Mouse (Mus musculus) liver, postnatal 0 days (tissue): ENCODE data around the gene Pip4k2a.

Source experiments
- CTCF ChIP-seq: sonication (generic); IDR thresholded peaks from 2 replicates; pipeline ENCODE4 v1.5.1; 2016; ENCODE audit warnings: antibody characterized with exemption, low read depth
- EP300 ChIP-seq: IDR thresholded peaks from 2 replicates; pipeline ENCODE4 v1.6.1; 2016; ENCODE audit warnings: antibody characterized with exemption, low read depth, mild to moderate bottlenecking

DNA sequence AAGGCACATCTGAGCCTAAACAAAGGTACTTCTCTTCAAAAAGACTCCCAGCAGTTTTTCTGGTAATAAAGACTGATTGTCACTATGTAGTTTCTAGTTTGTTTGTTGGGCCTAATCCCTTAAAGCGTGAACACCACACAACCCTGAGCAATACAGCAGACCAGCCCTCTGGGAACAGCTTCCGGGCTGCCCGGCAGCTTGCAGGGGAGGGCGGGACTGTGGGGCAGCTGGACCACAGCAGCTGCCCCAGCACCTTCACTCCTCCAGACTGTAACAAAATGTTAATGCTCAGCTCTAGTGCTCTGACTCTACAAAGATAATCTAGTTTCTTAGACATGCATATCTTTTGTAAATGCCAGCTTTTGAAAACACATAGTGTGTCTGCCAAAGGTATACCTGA is 42.9 kb downstream of the Pip4k2a start:
- no peak for TF ChIP-seq CTCF
- TF ChIP-seq EP300 = no peak
